Mouse (Mus musculus): ENCODE data around the gene Nsun3. TPM values are rescaled to one million over a fixed set of nuclear protein-coding genes. Genes with fewer than 3 reads are reported as not detected.
"Not testable (repeated sequence)": the region's sequence is repeated elsewhere in the genome, so short reads cannot be mapped to it uniquely, and the experiment has no call there.

The Nsun3 gene
- polyA plus RNA-seq, 1 experiment, result 3.1 TPM

DNA sequence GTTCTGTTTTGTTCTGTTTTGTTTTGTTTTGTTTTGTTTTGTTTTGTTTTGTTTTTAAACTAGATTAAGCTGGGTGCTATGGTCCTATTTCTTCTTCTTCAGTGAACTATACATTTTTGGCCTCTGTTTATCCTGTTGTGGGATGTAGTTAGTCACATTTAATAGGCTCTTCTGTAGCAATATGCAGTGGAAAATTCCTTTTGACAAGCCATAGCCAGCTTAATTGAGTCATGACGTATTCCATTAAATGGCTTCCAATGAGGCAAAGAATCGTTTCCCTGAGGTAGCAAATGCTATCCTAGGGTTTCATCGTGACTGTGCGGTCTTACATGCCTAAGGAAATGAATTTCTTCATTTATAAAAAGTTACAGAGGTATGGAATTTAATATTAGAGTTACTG lies 56.3 kb downstream of the Nsun3 start:
- peak overlapping the region; percentile 45 for H3K4me2 ChIP-seq (ENCODE audit: low read depth)
- no peak overlapping the region for H3K4me3 ChIP-seq
- H3K79me2 ChIP-seq (ENCODE audit: control insufficient read depth, insufficient read depth), result no peaks in the 10 kb centered on the region
- TF ChIP-seq POLR2A (IDR thresholded peaks at IDR 0.05; ENCODE audit: insufficient read length, low read depth) (no peak), USF1 (IDR thresholded peaks at IDR 0.05; ENCODE audit: low read depth) (no peak), CEBPB (IDR thresholded peaks at IDR 0.05; ENCODE audit: insufficient read depth, poor library complexity, severe bottlenecking) (no peak), POLR2AphosphoS2 (IDR thresholded peaks at IDR 0.05; ENCODE audit: insufficient read length, low read depth) (no peak), E2F4 (IDR thresholded peaks at IDR 0.05; ENCODE audit: insufficient read depth) (no peak), MYOG (IDR thresholded peaks at IDR 0.05; ENCODE audit: control insufficient read depth in 1 of 3, insufficient read depth in 1 of 3, insufficient read length in 2 of 3, low read depth in 2 of 3) (no peak), MYOD1 (IDR thresholded peaks at IDR 0.05; ENCODE audit: control insufficient read depth in 1 of 3, insufficient read length in 2 of 3, low read depth in 2 of 3) (no peak), TCF12 (IDR thresholded peaks at IDR 0.05; ENCODE audit: insufficient read depth, poor library complexity, severe bottlenecking) (no peak), SRF (IDR thresholded peaks at IDR 0.05; ENCODE audit: control insufficient read depth, insufficient read length, low read depth) (no peak), MAX (IDR thresholded peaks at IDR 0.05; ENCODE audit: low read depth) (no peak), TCF3 (IDR thresholded peaks at IDR 0.05; ENCODE audit: insufficient read length, low read depth) (no peak), REST (IDR thresholded peaks at IDR 0.05; ENCODE audit: insufficient read depth, insufficient read length) (no peak)
- H3K27me3 ChIP-seq (ENCODE audit: control insufficient read depth, insufficient read depth, insufficient read length), result no peaks in the 10 kb centered on the region
- H3ac ChIP-seq (ENCODE audit: control insufficient read depth, insufficient read length), result no peak overlapping the region
- no peaks in the 10 kb centered on the region for H3K36me3 ChIP-seq (ENCODE audit: control insufficient read depth, insufficient read depth)

DNA sequence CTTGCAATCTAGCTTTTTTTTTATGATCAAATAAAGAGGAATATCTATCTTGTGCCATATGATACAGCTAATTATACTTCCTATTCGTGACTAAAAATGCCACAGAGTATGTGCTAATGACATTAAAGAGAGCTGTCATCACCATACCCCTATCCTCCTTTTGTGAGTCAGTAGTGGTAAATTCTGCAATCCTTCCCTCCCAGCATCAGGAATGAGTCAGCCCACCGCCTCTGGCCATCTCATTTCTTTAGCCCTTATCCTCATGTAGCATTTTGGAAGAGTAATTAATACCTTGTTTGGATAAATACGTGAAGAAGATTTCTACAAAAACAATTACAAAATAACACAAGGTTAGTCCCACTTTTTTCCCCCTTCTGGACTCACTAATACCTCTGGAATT lies 56.8 kb downstream of the Nsun3 start:
- no peak for TF ChIP-seq REST (IDR thresholded peaks at IDR 0.05; ENCODE audit: insufficient read depth, insufficient read length)
- TF ChIP-seq CEBPB (IDR thresholded peaks at IDR 0.05; ENCODE audit: insufficient read depth, poor library complexity, severe bottlenecking), result peak; percentile 84
- no peak for TF ChIP-seq MYOG (IDR thresholded peaks at IDR 0.05; ENCODE audit: control insufficient read depth in 1 of 3, insufficient read depth in 1 of 3, insufficient read length in 2 of 3, low read depth in 2 of 3)
- no peak for TF ChIP-seq TCF3 (IDR thresholded peaks at IDR 0.05; ENCODE audit: insufficient read length, low read depth)
- TF ChIP-seq MYOD1 (IDR thresholded peaks at IDR 0.05; ENCODE audit: control insufficient read depth in 1 of 3, insufficient read length in 2 of 3, low read depth in 2 of 3), result no peak
- Histone ChIP-seq H3K4me3 (no peak overlapping the region), H3K4me2 (ENCODE audit: low read depth) (peak overlapping the region; percentile 45), H3K27me3 (ENCODE audit: control insufficient read depth, insufficient read depth, insufficient read length) (no peaks in the 10 kb centered on the region), H3ac (ENCODE audit: control insufficient read depth, insufficient read length) (no peak overlapping the region), H3K79me2 (ENCODE audit: control insufficient read depth, insufficient read depth) (no peaks in the 10 kb centered on the region), H3K36me3 (ENCODE audit: control insufficient read depth, insufficient read depth) (no peaks in the 10 kb centered on the region)

DNA sequence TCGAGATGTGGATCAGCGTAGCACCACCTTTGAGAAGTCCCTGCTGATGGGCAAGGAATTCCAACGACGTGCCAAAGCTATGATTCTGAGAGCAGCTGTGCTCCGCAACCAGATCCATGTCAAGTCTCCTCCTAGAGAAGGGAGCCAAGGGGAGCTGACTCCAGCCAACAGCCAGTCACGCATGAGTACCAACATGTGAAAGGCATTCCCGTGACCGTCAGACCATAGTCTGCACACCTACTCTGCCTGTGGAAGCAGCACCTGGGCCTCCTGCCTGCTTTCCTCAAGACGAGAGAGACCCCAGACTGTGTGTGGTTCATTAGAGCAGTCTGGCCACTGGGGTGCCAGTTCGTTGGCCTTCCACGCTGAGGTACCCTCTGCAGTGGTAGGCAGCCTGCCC lies 68.4 kb downstream of the Nsun3 start:
- not testable (repeated sequence) for H3K4me3 ChIP-seq; H3K4me2 ChIP-seq (ENCODE audit: low read depth); H3ac ChIP-seq (ENCODE audit: control insufficient read depth, insufficient read length); H3K27me3 ChIP-seq (ENCODE audit: control insufficient read depth, insufficient read depth, insufficient read length); H3K36me3 ChIP-seq (ENCODE audit: control insufficient read depth, insufficient read depth); H3K79me2 ChIP-seq (ENCODE audit: control insufficient read depth, insufficient read depth)

DNA sequence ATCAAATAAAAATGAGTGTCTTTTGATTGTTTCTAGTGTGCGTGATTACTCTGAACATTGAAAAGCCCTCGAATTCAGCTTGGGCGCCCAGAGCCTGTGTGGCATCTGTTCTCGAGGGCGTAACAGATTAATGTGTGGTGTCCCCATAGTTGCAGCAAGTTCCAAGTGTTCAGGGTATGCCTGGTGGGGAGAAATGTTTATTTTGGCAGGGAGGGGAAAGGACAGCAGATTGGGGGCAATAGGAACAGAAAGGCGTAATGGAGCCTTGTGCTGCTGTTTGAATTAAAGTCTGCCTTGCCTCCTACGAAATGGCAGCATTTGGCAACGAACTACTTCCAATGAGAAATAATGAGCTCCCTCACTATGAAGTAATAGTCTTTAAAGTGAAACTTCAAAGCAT lies 96.2 kb downstream of the Nsun3 start:
- Histone ChIP-seq H3K4me2 (ENCODE audit: low read depth) (no peak overlapping the region), H3K79me2 (ENCODE audit: control insufficient read depth, insufficient read depth) (no peaks in the 10 kb centered on the region), H3ac (ENCODE audit: control insufficient read depth, insufficient read length) (no peak overlapping the region), H3K27me3 (ENCODE audit: control insufficient read depth, insufficient read depth, insufficient read length) (no peaks in the 10 kb centered on the region), H3K36me3 (ENCODE audit: control insufficient read depth, insufficient read depth) (no peaks in the 10 kb centered on the region), H3K4me3 (no peak overlapping the region)
- no peak for TF ChIP-seq REST (IDR thresholded peaks at IDR 0.05; ENCODE audit: insufficient read depth, insufficient read length)

DNA sequence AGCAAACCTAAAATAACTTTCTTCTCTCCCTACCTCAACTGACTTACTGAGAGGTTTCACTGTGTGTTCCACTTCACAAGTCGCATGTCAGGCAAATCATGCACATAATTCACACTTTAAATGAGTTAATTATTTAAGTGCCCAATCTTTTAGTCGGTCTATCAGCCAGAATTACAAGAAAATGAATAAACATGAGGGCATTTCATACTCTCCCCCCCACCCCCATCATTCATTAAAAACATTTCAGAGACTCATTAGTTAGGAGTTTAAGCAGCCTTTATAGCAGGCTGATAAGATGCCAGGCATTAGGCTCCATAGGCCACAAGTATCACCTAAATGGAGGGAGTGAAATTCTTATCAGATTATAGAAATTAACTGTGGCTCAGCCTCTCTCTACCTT lies 100.5 kb downstream of the Nsun3 start:
- no peak overlapping the region for H3ac ChIP-seq (ENCODE audit: control insufficient read depth, insufficient read length)
- H3K27me3 ChIP-seq (ENCODE audit: control insufficient read depth, insufficient read depth, insufficient read length), result no peaks in the 10 kb centered on the region
- TF ChIP-seq TCF3 (IDR thresholded peaks at IDR 0.05; ENCODE audit: insufficient read length, low read depth) (no peak), POLR2AphosphoS2 (IDR thresholded peaks at IDR 0.05; ENCODE audit: insufficient read length, low read depth) (no peak), MYOG (IDR thresholded peaks at IDR 0.05; ENCODE audit: control insufficient read depth in 1 of 3, insufficient read depth in 1 of 3, insufficient read length in 2 of 3, low read depth in 2 of 3) (no peak), REST (IDR thresholded peaks at IDR 0.05; ENCODE audit: insufficient read depth, insufficient read length) (no peak), POLR2A (IDR thresholded peaks at IDR 0.05; ENCODE audit: insufficient read length, low read depth) (no peak), E2F4 (IDR thresholded peaks at IDR 0.05; ENCODE audit: insufficient read depth) (no peak), CEBPB (IDR thresholded peaks at IDR 0.05; ENCODE audit: insufficient read depth, poor library complexity, severe bottlenecking) (no peak), USF1 (IDR thresholded peaks at IDR 0.05; ENCODE audit: low read depth) (no peak), MAX (IDR thresholded peaks at IDR 0.05; ENCODE audit: low read depth) (no peak), MYOD1 (IDR thresholded peaks at IDR 0.05; ENCODE audit: control insufficient read depth in 1 of 3, insufficient read length in 2 of 3, low read depth in 2 of 3) (no peak), TCF12 (IDR thresholded peaks at IDR 0.05; ENCODE audit: insufficient read depth, poor library complexity, severe bottlenecking) (no peak), SRF (IDR thresholded peaks at IDR 0.05; ENCODE audit: control insufficient read depth, insufficient read length, low read depth) (no peak)
- H3K4me2 ChIP-seq (ENCODE audit: low read depth), result no peak overlapping the region
- H3K36me3 ChIP-seq (ENCODE audit: control insufficient read depth, insufficient read depth), result no peaks in the 10 kb centered on the region
- no peak overlapping the region for H3K4me3 ChIP-seq
- H3K79me2 ChIP-seq (ENCODE audit: control insufficient read depth, insufficient read depth), result no peaks in the 10 kb centered on the region

DNA sequence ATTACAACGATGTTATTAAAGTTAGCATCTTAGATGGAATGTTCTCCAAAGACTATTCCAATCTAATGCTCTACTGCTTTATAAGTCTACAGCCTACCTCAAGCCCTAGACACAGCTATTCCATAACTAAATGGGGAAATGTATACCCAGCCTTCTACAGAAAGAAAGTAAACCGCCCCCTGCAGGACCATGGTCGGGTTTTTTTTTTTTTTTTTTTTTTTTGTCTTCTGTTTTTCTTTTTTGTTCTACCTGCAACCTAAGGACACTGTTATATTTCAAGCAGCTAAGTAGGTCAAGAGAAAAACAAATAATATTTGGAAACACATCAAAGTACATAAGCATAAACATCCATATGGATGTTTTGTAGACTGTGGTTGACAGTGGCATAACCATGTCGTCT lies 101.1 kb downstream of the Nsun3 start:
- H3K79me2 ChIP-seq (ENCODE audit: control insufficient read depth, insufficient read depth), result no peaks in the 10 kb centered on the region
- no peaks in the 10 kb centered on the region for H3K36me3 ChIP-seq (ENCODE audit: control insufficient read depth, insufficient read depth)
- no peaks in the 10 kb centered on the region for H3K27me3 ChIP-seq (ENCODE audit: control insufficient read depth, insufficient read depth, insufficient read length)
- no peak overlapping the region for H3K4me3 ChIP-seq
- H3ac ChIP-seq (ENCODE audit: control insufficient read depth, insufficient read length), result no peak overlapping the region
- no peak for TF ChIP-seq SRF (IDR thresholded peaks at IDR 0.05; ENCODE audit: control insufficient read depth, insufficient read length, low read depth)
- no peak for TF ChIP-seq TCF12 (IDR thresholded peaks at IDR 0.05; ENCODE audit: insufficient read depth, poor library complexity, severe bottlenecking)
- no peak for TF ChIP-seq POLR2AphosphoS2 (IDR thresholded peaks at IDR 0.05; ENCODE audit: insufficient read length, low read depth)
- no peak for TF ChIP-seq CEBPB (IDR thresholded peaks at IDR 0.05; ENCODE audit: insufficient read depth, poor library complexity, severe bottlenecking)
- no peak for TF ChIP-seq MYOG (IDR thresholded peaks at IDR 0.05; ENCODE audit: control insufficient read depth in 1 of 3, insufficient read depth in 1 of 3, insufficient read length in 2 of 3, low read depth in 2 of 3)
- TF ChIP-seq USF1 (IDR thresholded peaks at IDR 0.05; ENCODE audit: low read depth), result no peak
- no peak for TF ChIP-seq E2F4 (IDR thresholded peaks at IDR 0.05; ENCODE audit: insufficient read depth)
- no peak for TF ChIP-seq REST (IDR thresholded peaks at IDR 0.05; ENCODE audit: insufficient read depth, insufficient read length)
- no peak for TF ChIP-seq TCF3 (IDR thresholded peaks at IDR 0.05; ENCODE audit: insufficient read length, low read depth)
- TF ChIP-seq POLR2A (IDR thresholded peaks at IDR 0.05; ENCODE audit: insufficient read length, low read depth), result no peak
- TF ChIP-seq MYOD1 (IDR thresholded peaks at IDR 0.05; ENCODE audit: control insufficient read depth in 1 of 3, insufficient read length in 2 of 3, low read depth in 2 of 3), result no peak
- TF ChIP-seq MAX (IDR thresholded peaks at IDR 0.05; ENCODE audit: low read depth), result no peak
- H3K4me2 ChIP-seq (ENCODE audit: low read depth), result no peak overlapping the region

Measured in myocyte (in vitro differentiated cells).